Mouse (Mus musculus) erythroblast, embryonic 14.5 days (primary cell): ENCODE results near the gene Gatd1.

ENCODE experiments used
- GATA1 ChIP-seq: IDR thresholded peaks from 2 replicates; pipeline ENCODE4 v1.6.1; 2012; ENCODE audit warnings: low read length, inconsistent platforms, mixed read lengths
- TAL1 ChIP-seq: IDR thresholded peaks from 3 replicates; pipeline ENCODE4 v1.6.1; 2012; ENCODE audit warnings: low read length, inconsistent platforms, mixed read lengths

DNA sequence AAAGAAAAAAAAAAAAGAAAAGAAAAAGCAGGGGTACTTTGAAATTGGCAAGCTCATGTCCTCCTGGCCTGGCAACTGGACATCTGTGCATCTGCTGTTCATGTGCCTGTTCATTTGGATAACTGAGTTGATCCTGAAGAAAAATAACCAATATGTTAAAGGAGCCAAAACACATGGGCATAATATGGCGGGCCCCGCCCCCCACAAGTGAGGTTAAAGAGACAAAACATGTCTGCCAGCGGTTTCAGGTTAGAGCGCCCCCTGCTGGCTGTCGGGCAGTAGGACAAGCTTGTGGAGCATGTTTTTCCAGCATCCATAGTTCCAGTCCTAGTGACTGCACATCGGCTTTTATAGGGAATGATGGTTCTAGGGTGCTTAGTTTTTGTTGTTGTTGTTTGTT, 19.2 kb downstream of the Gatd1 start:
- no peak for TF ChIP-seq GATA1
- no peak for TF ChIP-seq TAL1
